Mouse (Mus musculus) T-helper 1 cell (primary cell): ENCODE data around the gene Tlr4.

Experiments
- in situ Hi-C: fragments of 300-600 bp; cut with MboI, MseI; formaldehyde crosslinking; loops from one replicate; pipeline ENCODE4 v1.15.1; 2025; ENCODE audit warnings: high pct_unique_total_duplicates

Gene Tlr4

GRCm38 (mm10) chr4:66900126-66900525 is 72.7 kb downstream of the Tlr4 start:
- in situ Hi-C loops, result no loop called here

GRCm38 (mm10) chr4:66901498-66901897 is 74.1 kb downstream of the Tlr4 start:
- in situ Hi-C loops, result no loop called here

GRCm38 (mm10) chr4:66908376-66908775 is 81.0 kb downstream of the Tlr4 start:
- in situ Hi-C loops, result no loop called here

- in situ Hi-C loops, result loop anchor here (10.0 kb wide), 1 partner anchor 1555 kb away; no protein-coding TSS in a partner anchor
These were observed 92.4 kb downstream of the Tlr4 start for GRCm38 (mm10) chr4:66919630-66920372.

- in situ Hi-C loops, result no loop called here
These were observed 96.4 kb downstream of the Tlr4 start for GRCm38 (mm10) chr4:66923616-66924276.

GRCm38 (mm10) chr4:66926066-66926465 is 98.7 kb downstream of the Tlr4 start:
- in situ Hi-C loops, result no loop called here

GRCm38 (mm10) chr4:66927537-66928088 is 100.2 kb downstream of the Tlr4 start:
- in situ Hi-C loops, result no loop called here

GRCm38 (mm10) chr4:66938489-66939061 is 111.2 kb downstream of the Tlr4 start:
- in situ Hi-C loops, result no loop called here

- in situ Hi-C loops, result no loop called here
These were observed 114.5 kb downstream of the Tlr4 start for GRCm38 (mm10) chr4:66941894-66942293.

- in situ Hi-C loops, result no loop called here
These were observed 116.3 kb downstream of the Tlr4 start for GRCm38 (mm10) chr4:66943699-66944098.

- in situ Hi-C loops, result no loop called here
These were observed 120.3 kb downstream of the Tlr4 start for GRCm38 (mm10) chr4:66947657-66948056.

- in situ Hi-C loops, result no loop called here
These were observed 147.5 kb downstream of the Tlr4 start for GRCm38 (mm10) chr4:66974918-66975317.
